Mouse (Mus musculus) embryonic facial prominence, embryonic 11.5 days (tissue): ENCODE results near the gene Eif4e2. TPM values are rescaled to one million over a fixed set of nuclear protein-coding genes. Genes with fewer than 3 reads are reported as not detected.

Source experiments
- ATAC-seq: fragments of 200-750 bp; cut with Nextera tagmentation; replicated peaks from 2 replicates; pipeline ENCODE4 v1.8.0; 2017; ENCODE audit warnings: low read depth; ENCODE audit not compliant: insufficient number of reproducible peaks, low FRiP score, low TSS enrichment
- DNase-seq: peaks from one replicate; pipeline ENCODE4 v3.0.0-alpha.2; 2015; ENCODE audit warnings: low spot score
- H3K27ac ChIP-seq: fragments of 300-500 bp; sonication (generic); replicated peaks from 2 replicates; pipeline ENCODE4 v1.5.1; 2014; ENCODE audit warnings: mild to moderate bottlenecking, low read depth, low read length, control low read depth
- H3K27me3 ChIP-seq: fragments of 300-500 bp; sonication (generic); 2 replicates; pipeline ENCODE4 v1.6.1; 2014; ENCODE audit warnings: mild to moderate bottlenecking, low read length, moderate library complexity, mixed read lengths; ENCODE audit not compliant: control insufficient read depth, insufficient read depth
- H3K36me3 ChIP-seq: fragments of 300-500 bp; sonication (generic); replicated peaks from 2 replicates; pipeline ENCODE4 v1.6.1; 2014; ENCODE audit warnings: low read depth, mild to moderate bottlenecking, low read length, moderate library complexity, mixed read lengths; ENCODE audit not compliant: control insufficient read depth, insufficient read depth
- H3K4me1 ChIP-seq: fragments of 300-500 bp; sonication (generic); 2 replicates; pipeline ENCODE4 v1.6.1; 2014; ENCODE audit warnings: low read length, mixed read lengths; ENCODE audit not compliant: control insufficient read depth, insufficient read depth
- H3K4me2 ChIP-seq: fragments of 300-500 bp; sonication (generic); 2 replicates; pipeline ENCODE4 v1.6.1; 2014; ENCODE audit warnings: low read depth, mild to moderate bottlenecking, control low read depth, low read length, moderate library complexity
- H3K4me3 ChIP-seq: fragments of 300-500 bp; sonication (generic); 2 replicates; pipeline ENCODE4 v1.5.1; 2014; ENCODE audit warnings: low read depth, low read length, control low read depth
- H3K9ac ChIP-seq: fragments of 300-500 bp; sonication (generic); replicated peaks from 2 replicates; pipeline ENCODE4 v1.6.1; 2014; ENCODE audit warnings: mild to moderate bottlenecking, control low read depth, low read length
- H3K9me3 ChIP-seq: fragments of 300-500 bp; sonication (generic); replicated peaks from 2 replicates; pipeline ENCODE4 v1.6.1; 2016; ENCODE audit warnings: mild to moderate bottlenecking, low read length, inconsistent platforms, mixed read lengths; ENCODE audit not compliant: control insufficient read depth
- WGBS: fragments of 180-500 bp; shearing (Covaris S2); extraction: QIAGEN DNeasy Blood & Tissue Kit; methylation state at CpG from one replicate; pipeline ENCODE4 v1.1.7; 2014; 5-methylcytosine and 5-hydroxymethylcytosine counted together
- polyA plus RNA-seq: library from polyadenylated mRNA; unstranded; fragments of >200 nt; fragmentation: Nextera tagmentation; extraction: Ambion mirVana; gene quantifications from 2 replicates; pipeline ENCODE4 v1.2.1, GENCODE M21; 2014

Eif4e2 gene
- polyA plus RNA-seq, 1 experiment from 2014 or later = 148 TPM

DNA sequence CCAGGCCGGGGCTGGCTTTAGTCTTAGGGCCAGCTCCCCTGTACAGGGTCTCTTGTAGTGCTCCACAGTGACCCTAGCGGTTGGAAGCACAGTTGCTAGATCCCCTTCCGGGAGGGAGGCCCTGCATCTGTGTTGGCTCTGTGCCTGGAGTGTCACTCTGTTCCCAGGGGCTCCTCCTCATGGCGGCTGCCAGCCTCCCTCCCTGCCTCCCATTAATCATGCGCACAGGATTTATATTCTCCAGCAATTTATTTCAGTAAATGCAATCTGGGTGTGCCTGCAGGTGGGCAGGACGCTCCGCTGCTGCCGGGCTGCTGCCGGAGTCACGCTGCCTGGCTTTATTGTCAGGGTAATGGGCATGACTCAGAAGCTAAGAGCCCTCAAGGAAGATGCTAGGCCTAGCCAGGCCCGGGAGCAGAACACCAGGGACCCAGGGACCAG is 37.8 kb upstream of the Eif4e2 start:
- H3K4me3 ChIP-seq = no peak overlapping the region
- no peaks in the 10 kb centered on the region for H3K4me1 ChIP-seq
- ATAC-seq (peak; percentile 49), DNase-seq (peak; percentile 72)
- H3K27ac ChIP-seq = no peak overlapping the region
- WGBS = 14% methylated on average over 11 of the region's 11 CpGs
- no peak overlapping the region for H3K9ac ChIP-seq
- H3K4me2 ChIP-seq = no peak overlapping the region; the same call in 1 of the 2 replicates
- no peaks in the 10 kb centered on the region for H3K9me3 ChIP-seq
- H3K27me3 ChIP-seq = no peaks in the 10 kb centered on the region
- H3K36me3 ChIP-seq = no peaks in the 10 kb centered on the region

DNA sequence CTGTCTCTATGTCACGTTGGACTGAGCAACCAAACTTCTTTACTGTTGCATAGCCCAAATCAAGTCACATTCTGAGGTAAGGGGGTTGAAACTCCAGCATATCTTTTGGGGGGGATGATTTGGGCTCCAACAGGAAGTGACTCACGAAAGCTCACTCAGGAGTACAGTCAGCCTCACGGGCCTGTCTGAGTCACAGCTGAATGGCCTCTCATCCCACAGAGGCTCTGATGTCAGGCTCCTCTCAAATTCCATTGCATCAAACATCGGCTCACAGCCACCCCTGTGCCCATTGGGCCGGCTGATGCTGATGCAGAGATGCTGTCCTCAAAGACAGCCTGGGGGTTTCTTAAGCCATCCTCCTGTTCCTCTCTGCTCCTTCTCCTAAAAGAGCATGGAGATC is 32.8 kb upstream of the Eif4e2 start:
- no peak overlapping the region for H3K27ac ChIP-seq
- ATAC-seq = no peak
- no peak overlapping the region for H3K9ac ChIP-seq

DNA sequence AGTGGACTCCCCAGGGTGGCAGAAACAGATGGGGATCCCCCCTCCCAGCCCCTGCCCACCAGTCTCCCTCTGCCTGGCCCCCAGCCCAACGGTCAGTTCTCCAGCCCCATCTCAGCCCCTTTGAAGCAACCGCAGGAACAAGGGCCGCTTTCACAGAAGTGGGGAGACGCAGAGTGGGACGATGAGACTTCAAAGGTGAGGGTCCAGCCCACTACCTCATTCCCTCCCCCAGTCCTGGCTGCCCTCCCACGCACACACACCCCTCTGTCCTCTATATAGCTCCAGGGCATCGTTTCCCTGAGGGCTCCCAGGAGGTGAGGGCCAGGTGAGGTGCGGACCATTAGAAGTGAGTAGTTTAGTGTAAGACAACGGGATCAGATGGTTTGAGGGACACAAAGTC is 30.7 kb upstream of the Eif4e2 start, which contains the start of gene Prss56:
Prss56 (plus strand) TSS at position 301 of the 400 bp plus-strand sequence.
- ATAC-seq (no peak), DNase-seq (no peak)
- H3K27me3 ChIP-seq = peaks cover 28% of the 10 kb centered on the region
- no peak within 1 kb of the TSS for H3K4me2 ChIP-seq
- H3K9me3 ChIP-seq = no peaks in the 10 kb centered on the region
- 55% methylated on average over 9 of the region's 9 CpGs for WGBS
- H3K4me3 ChIP-seq = no peak within 1 kb of the TSS
- no peak within 1 kb of the TSS for H3K9ac ChIP-seq
- no peaks in the 10 kb centered on the region for H3K36me3 ChIP-seq
- no peak within 1 kb of the TSS for H3K27ac ChIP-seq
- no peaks in the 10 kb centered on the region; the same call in 1 of the 2 replicates for H3K4me1 ChIP-seq

More for the DNA sequence above, 32.8 kb upstream of the Eif4e2 start:
- WGBS = 41% methylated on average over 5 of the region's 5 CpGs
- Histone ChIP-seq H3K4me2 (no peak overlapping the region), H3K4me1 (no peaks in the 10 kb centered on the region; the same call in 1 of the 2 replicates), H3K27me3 (peaks cover 21% of the 10 kb centered on the region), H3K36me3 (no peaks in the 10 kb centered on the region), H3K9me3 (no peaks in the 10 kb centered on the region), H3K4me3 (no peak overlapping the region)
- no peak for DNase-seq

DNA sequence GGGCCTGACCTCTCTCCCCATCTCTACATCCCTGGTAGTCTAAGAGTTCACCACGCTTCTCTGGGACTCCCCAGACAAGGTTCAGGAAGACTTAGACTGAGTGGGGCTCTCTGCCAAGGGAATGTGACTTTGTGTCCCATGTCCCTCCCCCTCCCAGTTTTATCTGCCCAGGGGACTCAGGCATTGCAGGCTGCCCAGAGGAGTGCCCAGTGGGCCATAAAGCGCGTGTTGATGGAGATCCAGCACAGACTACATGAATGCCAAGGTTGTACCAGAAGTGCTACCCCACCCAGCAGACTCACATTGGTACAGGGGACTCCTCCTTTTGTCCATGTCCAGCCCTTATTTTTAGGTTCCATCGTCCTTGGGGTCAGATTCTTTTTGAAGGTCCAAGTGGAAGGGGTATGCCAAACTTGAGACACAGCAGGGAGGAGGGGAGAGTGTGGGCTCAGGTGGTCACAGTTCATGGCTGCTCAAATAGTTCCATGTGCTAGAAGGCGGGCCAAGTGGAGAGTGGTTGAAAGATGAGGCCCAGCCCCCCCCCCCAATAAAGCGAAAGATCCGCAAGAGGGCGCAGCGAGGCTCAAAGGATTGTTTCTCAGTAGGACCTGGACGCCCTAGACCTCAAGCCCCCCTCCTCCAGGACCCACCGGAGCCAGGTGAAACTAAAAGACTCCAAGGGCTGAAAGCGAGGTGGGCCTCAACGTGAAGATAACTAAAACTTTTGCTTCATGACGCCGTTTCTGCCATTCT is 29.5 kb upstream of the Eif4e2 start:
- Histone ChIP-seq H3K4me3 (no peak overlapping the region), H3K27ac (no peak overlapping the region), H3K9ac (no peak overlapping the region), H3K27me3 (peaks cover 28% of the 10 kb centered on the region), H3K4me2 (no peak overlapping the region; the same call in 1 of the 2 replicates), H3K4me1 (no peaks in the 10 kb centered on the region; the same call in 1 of the 2 replicates), H3K36me3 (no peaks in the 10 kb centered on the region), H3K9me3 (no peaks in the 10 kb centered on the region)
- peak; percentile 54 for DNase-seq
- ATAC-seq = no peak
- WGBS = 27% methylated on average over 15 of the region's 15 CpGs

DNA sequence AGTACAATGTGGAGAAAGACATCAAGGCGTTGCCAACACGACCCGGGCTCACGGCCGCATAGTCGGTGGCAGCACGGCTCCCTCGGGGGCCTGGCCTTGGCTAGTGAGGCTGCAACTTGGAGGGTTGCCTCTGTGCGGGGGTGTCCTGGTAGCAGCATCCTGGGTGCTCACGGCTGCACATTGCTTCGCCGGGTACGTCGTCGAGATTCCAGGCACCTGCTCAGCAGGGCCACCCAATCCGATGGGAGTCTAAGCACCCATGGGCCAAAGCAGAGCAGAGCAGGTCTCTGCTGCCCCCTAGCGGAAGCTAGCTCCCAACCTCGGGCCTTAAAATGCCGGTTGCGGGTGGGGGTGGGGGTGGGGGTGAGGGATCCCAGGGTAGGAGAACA is 29.0 kb upstream of the Eif4e2 start:
- 12% methylated on average over 20 of the region's 20 CpGs for WGBS
- H3K27me3 ChIP-seq = peaks cover 28% of the 10 kb centered on the region
- H3K4me1 ChIP-seq = no peaks in the 10 kb centered on the region; the same call in 1 of the 2 replicates
- H3K4me2 ChIP-seq = no peak overlapping the region; the same call in 1 of the 2 replicates
- DNase-seq (peak; percentile 68), ATAC-seq (no peak)
- no peaks in the 10 kb centered on the region for H3K36me3 ChIP-seq
- no peak overlapping the region for H3K4me3 ChIP-seq
- no peaks in the 10 kb centered on the region for H3K9me3 ChIP-seq
- no peak overlapping the region for H3K9ac ChIP-seq
- H3K27ac ChIP-seq = no peak overlapping the region

DNA sequence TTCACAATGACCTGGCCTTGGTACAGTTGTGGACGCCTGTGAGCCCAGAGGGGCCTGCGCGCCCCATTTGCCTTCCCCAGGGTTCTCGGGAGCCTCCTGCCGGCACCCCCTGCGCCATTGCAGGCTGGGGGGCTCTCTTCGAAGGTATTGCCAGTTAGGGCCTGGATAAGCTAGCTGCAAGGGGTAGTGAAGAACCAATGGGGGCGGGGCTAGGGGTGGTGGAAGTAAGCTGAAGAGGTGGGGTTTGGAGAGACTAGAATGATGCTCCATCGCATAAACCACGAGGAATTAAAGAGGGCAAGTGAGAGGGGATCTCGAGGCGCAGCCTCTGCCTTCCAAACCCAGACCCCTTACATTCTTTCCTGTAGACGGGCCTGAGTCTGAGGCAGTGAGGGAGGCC is 28.2 kb upstream of the Eif4e2 start:
- Histone ChIP-seq H3K36me3 (no peaks in the 10 kb centered on the region), H3K4me3 (no peak overlapping the region), H3K4me1 (no peaks in the 10 kb centered on the region; the same call in 1 of the 2 replicates), H3K9ac (no peak overlapping the region), H3K27me3 (peaks cover 28% of the 10 kb centered on the region), H3K27ac (no peak overlapping the region), H3K4me2 (no peak overlapping the region), H3K9me3 (no peaks in the 10 kb centered on the region)
- no peak for DNase-seq
- WGBS = 8% methylated on average over 13 of the region's 13 CpGs
- ATAC-seq = no peak

DNA sequence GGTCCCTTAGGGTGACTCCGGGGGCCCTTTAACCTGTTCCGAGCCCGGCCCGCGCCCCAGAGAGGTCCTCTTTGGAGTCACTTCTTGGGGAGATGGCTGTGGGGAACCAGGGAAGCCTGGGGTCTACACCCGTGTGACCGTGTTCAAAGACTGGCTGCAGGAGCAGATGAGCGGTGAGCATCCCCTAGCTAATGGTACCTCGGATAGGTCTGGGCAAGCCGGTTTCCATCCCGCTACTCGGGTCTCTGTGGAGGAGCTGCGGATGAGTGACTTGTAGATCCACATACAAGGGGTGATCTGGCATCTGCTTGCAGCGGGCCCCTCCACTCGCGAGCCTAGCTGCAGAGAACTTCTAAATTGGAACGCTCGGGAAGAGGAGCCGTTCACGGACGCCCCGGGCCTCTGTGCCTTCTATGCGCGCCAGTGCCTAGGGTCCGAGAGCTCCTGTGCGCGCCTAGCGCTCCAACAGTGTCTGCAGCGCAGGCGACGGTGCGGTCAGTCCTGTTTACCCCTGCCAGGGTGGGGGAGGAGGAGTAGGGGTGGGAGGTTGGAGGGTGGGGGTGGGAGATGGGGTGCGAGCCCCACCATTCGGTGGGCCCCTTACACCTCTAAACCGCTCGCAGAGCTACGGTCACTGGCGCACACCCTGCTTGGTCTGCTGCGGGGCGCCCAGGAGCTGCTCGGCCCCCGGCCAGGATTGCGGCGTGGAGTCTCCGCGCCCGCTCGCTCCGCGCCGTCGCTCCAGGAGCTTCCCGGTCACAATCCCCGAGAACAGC is 27.3 kb upstream of the Eif4e2 start:
- no peak overlapping the region for H3K27ac ChIP-seq
- ATAC-seq = 0 out of 2 replicates have a peak, but pooled peaks have one; percentile 53
- peak overlapping the region; percentile 88 for H3K4me2 ChIP-seq
- no peaks in the 10 kb centered on the region for H3K36me3 ChIP-seq
- H3K27me3 ChIP-seq = peaks cover 28% of the 10 kb centered on the region
- DNase-seq = peak; percentile 47
- H3K4me3 ChIP-seq = peak overlapping the region; percentile 47
- WGBS = 1% methylated on average over 54 of the region's 54 CpGs
- no peaks in the 10 kb centered on the region; the same call in 1 of the 2 replicates for H3K4me1 ChIP-seq
- no peaks in the 10 kb centered on the region for H3K9me3 ChIP-seq
- H3K9ac ChIP-seq = peak overlapping the region; percentile 62

DNA sequence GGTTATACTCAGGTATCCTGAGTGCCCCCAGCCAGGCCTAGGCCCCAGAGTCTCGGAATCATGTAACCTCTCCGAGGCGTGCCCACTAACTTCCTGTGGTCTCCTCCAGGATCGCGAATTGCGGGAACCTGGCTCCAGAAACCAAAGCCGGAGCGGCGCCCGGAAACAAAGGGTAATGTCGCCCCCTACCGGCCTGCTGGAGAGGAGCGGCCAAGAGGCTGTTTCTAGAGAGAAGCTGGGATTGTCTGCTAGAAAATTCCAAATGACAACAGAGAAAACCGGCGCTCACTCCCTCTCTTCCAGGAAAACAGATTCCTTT is 26.7 kb upstream of the Eif4e2 start:
- Histone ChIP-seq H3K4me3 (peak overlapping the region; percentile 47), H3K9ac (peak overlapping the region; percentile 62), H3K4me1 (no peaks in the 10 kb centered on the region; the same call in 1 of the 2 replicates), H3K27me3 (peaks cover 28% of the 10 kb centered on the region), H3K9me3 (no peaks in the 10 kb centered on the region), H3K36me3 (no peaks in the 10 kb centered on the region), H3K27ac (no peak overlapping the region), H3K4me2 (peak overlapping the region; percentile 88)
- peak; percentile 91 for DNase-seq
- no peak for ATAC-seq
- 0% methylated on average over 15 of the region's 15 CpGs for WGBS
